Mouse (Mus musculus) midbrain, embryonic 15.5 days (tissue): ENCODE results near the gene Aspg. TPM values are rescaled to one million over a fixed set of nuclear protein-coding genes. Genes with fewer than 3 reads are reported as not detected.

Experiments
- ATAC-seq: fragments of 200-750 bp; cut with Nextera tagmentation; replicated peaks from 2 replicates; pipeline ENCODE4 v1.8.0; 2017; ENCODE audit warnings: moderate TSS enrichment
- H3K27ac ChIP-seq: fragments of 300-500 bp; sonication (generic); 2 replicates; pipeline ENCODE4 v1.5.1; 2015; ENCODE audit warnings: mild to moderate bottlenecking, inconsistent platforms
- H3K27me3 ChIP-seq: fragments of 300-500 bp; sonication (generic); replicated peaks from 2 replicates; pipeline ENCODE4 v1.6.1; 2015; ENCODE audit warnings: inconsistent platforms
- H3K36me3 ChIP-seq: fragments of 300-500 bp; sonication (generic); replicated peaks from 2 replicates; pipeline ENCODE4 v1.6.1; 2015; ENCODE audit warnings: inconsistent platforms
- H3K4me1 ChIP-seq: fragments of 300-500 bp; sonication (generic); 2 replicates; pipeline ENCODE4 v1.6.1; 2015; ENCODE audit warnings: inconsistent platforms
- H3K4me2 ChIP-seq: fragments of 300-500 bp; sonication (generic); 2 replicates; pipeline ENCODE4 v1.6.1; 2015; ENCODE audit warnings: inconsistent platforms, mild to moderate bottlenecking, moderate library complexity
- H3K4me3 ChIP-seq: fragments of 300-500 bp; sonication (generic); 2 replicates; pipeline ENCODE4 v1.5.1; 2015; ENCODE audit warnings: mild to moderate bottlenecking, inconsistent platforms
- H3K9ac ChIP-seq: fragments of 300-500 bp; sonication (generic); 2 replicates; pipeline ENCODE4 v1.6.1; 2015; ENCODE audit warnings: mild to moderate bottlenecking, inconsistent platforms
- H3K9me3 ChIP-seq: fragments of 300-500 bp; sonication (generic); 2 replicates; pipeline ENCODE4 v1.6.1; 2016; ENCODE audit warnings: inconsistent platforms
- WGBS: fragments of 180-500 bp; shearing (Covaris S2); methylation state at CpG from one replicate; pipeline ENCODE4 v1.1.7; 2015; ENCODE audit warnings: mixed read lengths; 5-methylcytosine and 5-hydroxymethylcytosine counted together
- polyA plus RNA-seq: library from polyadenylated mRNA; unstranded; fragments of >200 nt; fragmentation: Nextera tagmentation; extraction: Ambion mirVana; gene quantifications from 2 replicates; pipeline ENCODE4 v1.2.1, GENCODE M21; 2015

The Aspg gene
- 1.1 and 1.3 TPM in 2 replicates for polyA plus RNA-seq

DNA sequence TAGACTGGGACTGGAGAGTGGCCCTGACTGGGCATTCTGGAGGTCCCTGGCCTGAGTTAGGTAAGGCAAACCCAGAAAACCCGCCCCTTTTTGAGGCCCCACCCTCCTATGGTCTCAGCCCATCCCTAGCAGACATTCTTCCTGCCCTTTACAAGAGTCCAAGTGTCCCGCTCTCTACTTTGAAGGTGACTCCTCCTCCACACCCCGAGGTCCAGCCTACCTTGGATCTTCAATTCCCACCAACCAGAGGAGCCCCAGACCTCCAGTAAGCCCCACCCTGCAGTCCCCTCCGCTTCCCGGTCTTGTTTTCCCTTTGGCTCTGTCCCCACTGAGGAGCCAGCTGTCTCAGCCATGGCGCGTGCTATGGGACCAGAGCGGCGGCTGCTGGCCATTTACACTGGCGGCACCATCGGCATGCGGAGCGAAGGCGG is at the start of gene Aspg:
Gene Aspg (plus strand): TSS at position 139 of the 431 bp plus-strand sequence.
- no peak within 1 kb of the TSS for H3K4me3 ChIP-seq
- H3K9ac ChIP-seq, result no peak within 1 kb of the TSS
- no peaks in the 10 kb centered on the region for H3K27me3 ChIP-seq
- H3K36me3 ChIP-seq, result no peaks in the 10 kb centered on the region
- 4% methylated on average over 14 of the region's 14 CpGs for WGBS
- H3K9me3 ChIP-seq, result no peaks in the 10 kb centered on the region
- no peak within 1 kb of the TSS for H3K27ac ChIP-seq
- ATAC-seq, result no peak
- no peak within 1 kb of the TSS for H3K4me2 ChIP-seq
- 0 out of 2 replicates have a peak, but pooled peaks cover 3% of the 10 kb centered on the region for H3K4me1 ChIP-seq

DNA sequence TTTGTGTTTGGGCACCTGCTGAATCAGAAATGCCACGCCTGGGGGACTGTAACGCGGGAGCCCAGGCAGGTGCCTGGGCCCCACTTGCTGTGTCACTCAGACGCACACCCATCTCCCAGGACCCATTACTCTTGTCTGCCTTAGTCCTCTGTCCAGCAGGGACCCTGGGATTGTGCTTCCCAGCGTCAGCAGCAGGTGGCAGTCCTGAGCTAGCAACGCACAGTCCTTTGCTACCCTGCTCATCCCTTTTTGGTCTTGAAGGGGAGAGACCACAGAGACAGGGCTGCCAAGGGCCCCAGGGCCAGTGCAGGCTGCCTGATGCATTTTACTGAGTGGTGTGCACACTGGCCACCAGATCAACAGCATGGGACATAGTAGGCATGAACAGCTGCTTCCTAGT is 28.8 kb upstream of the Aspg start:
- H3K36me3 ChIP-seq, result no peaks in the 10 kb centered on the region
- H3K4me1 ChIP-seq, result no peaks in the 10 kb centered on the region
- no peaks in the 10 kb centered on the region for H3K9me3 ChIP-seq
- H3K27me3 ChIP-seq, result no peaks in the 10 kb centered on the region
- 6% methylated on average over 6 of the region's 6 CpGs for WGBS
- ATAC-seq, result 0 out of 2 replicates have a peak, but pooled peaks have one; percentile 30
- no peak overlapping the region for H3K4me2 ChIP-seq
- H3K4me3 ChIP-seq, result no peak overlapping the region
- H3K9ac ChIP-seq, result no peak overlapping the region
- H3K27ac ChIP-seq, result no peak overlapping the region

DNA sequence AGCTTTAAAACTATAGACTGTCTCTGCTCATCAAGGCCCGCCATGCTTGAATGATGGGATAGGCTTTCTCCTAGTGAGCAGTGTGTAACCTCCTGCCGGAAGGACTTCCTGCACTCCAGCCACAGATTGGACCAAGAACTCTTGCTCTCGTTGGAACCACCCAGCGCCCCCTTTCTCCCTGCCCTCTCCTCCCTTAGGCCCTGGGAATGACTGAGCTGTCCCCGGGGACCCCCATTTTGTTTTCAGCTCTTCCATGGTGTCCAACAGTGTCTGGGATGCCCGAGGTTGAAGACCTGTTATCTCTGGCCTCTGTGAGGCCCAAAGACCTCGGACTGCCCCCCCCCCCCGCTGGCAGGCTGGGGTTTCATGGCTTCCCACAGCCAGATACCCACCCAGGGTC is 26.6 kb upstream of the Aspg start:
- no peak for ATAC-seq
- H3K4me3 ChIP-seq, result no peak overlapping the region
- 76% methylated on average over 8 of the region's 8 CpGs for WGBS
- no peaks in the 10 kb centered on the region for H3K27me3 ChIP-seq
- no peak overlapping the region for H3K4me2 ChIP-seq
- no peaks in the 10 kb centered on the region for H3K9me3 ChIP-seq
- no peaks in the 10 kb centered on the region for H3K4me1 ChIP-seq
- no peaks in the 10 kb centered on the region for H3K36me3 ChIP-seq
- no peak overlapping the region for H3K9ac ChIP-seq
- no peak overlapping the region for H3K27ac ChIP-seq

DNA sequence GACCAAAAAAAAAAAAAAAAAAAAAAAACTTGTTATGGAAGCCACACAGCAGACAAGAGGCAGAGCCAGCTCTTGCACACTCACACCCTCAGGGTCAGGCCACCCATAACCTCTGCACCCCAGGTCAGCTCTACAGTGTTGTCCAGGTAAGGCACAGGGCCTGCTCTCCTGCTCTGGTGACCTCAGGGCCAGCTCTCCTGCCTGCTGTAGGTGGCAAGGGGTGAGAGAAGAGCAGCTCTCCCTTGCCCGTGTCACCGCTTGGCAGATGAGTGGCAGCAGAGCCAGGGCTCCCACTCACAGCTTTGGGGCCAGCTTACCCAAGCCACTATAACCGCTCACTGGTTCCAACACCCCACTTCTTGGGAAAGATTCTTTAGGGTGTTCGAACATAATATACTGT is 25.6 kb upstream of the Aspg start:
- no peaks in the 10 kb centered on the region for H3K27me3 ChIP-seq
- H3K36me3 ChIP-seq, result no peaks in the 10 kb centered on the region
- no peak for ATAC-seq
- 93% methylated on average over 4 of the region's 4 CpGs for WGBS
- H3K4me1 ChIP-seq, result no peaks in the 10 kb centered on the region
- no peak overlapping the region for H3K4me2 ChIP-seq
- H3K27ac ChIP-seq, result no peak overlapping the region
- H3K9me3 ChIP-seq, result no peaks in the 10 kb centered on the region
- H3K4me3 ChIP-seq, result no peak overlapping the region
- no peak overlapping the region for H3K9ac ChIP-seq

DNA sequence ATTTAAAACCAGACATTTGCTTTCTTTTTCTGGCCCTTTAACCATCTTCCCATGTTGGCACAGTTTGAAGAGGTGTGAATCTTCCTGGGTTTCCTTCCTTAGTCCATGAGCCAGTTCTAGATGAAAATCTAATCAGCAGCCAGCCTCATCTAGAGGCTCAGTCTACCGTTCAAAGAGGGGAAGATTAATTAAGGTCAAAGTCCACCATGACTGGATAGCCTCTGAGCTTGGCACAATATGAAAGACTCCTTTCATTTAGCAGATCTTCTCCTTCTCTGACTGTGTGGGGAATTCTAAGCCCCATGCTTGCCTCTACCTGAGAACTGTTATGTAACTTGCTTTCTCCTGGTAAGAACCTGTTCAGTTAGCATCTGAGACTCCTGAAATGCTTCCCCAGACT is 24.2 kb upstream of the Aspg start:
- Histone ChIP-seq H3K9me3 (no peaks in the 10 kb centered on the region), H3K4me1 (peaks cover 6% of the 10 kb centered on the region; the same call in 1 of the 2 replicates), H3K27me3 (no peaks in the 10 kb centered on the region), H3K4me2 (no peak overlapping the region), H3K9ac (no peak overlapping the region), H3K36me3 (no peaks in the 10 kb centered on the region), H3K4me3 (no peak overlapping the region), H3K27ac (no peak overlapping the region)
- ATAC-seq, result no peak
- 57% methylated on average over 1 of the region's 1 CpGs for WGBS

DNA sequence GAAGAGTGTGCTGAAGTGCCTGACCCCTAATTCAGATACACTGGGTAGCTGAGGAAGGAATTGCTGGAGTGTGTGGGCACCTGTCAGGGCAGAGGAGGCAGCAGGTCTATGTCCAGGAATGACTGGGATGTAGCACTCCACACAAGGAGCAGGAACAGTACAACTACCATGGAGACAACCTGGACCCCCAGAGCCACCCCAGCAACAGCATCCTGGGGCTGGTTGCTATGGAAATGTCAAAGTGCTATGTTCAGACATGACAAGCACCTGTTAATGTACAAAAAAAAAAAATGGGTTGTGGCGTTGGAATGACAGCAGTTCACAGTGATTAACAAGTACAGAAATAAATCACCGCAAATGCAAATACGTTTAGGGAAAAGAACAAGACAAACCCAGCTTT is 20.2 kb upstream of the Aspg start:
- Histone ChIP-seq H3K4me1 (peaks cover 6% of the 10 kb centered on the region; the same call in 1 of the 2 replicates), H3K4me3 (no peak overlapping the region), H3K4me2 (no peak overlapping the region), H3K9ac (no peak overlapping the region), H3K27me3 (no peaks in the 10 kb centered on the region), H3K36me3 (no peaks in the 10 kb centered on the region), H3K9me3 (no peaks in the 10 kb centered on the region), H3K27ac (no peak overlapping the region; the same call in 1 of the 2 replicates)
- WGBS, result 82% methylated on average over 3 of the region's 3 CpGs
- no peak for ATAC-seq

DNA sequence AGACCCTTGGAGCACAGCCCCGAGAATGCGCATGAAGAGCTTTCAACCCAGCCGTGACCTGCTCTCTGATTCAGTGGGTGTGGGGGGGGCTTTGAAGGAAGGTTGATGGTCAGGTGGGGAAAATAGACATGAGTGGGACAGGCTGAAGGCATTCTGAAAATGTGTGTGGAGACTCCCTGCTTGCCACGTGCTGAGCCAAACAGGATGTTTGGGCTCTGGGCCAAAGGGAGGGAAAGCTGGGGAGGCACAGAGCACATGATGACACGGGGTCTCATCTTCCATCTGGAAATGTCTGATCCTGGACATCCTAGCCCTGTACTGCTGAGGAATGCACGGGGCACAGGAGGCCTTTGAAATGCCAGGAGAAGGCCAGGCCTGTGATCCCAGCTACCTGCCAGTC is 19.8 kb upstream of the Aspg start:
- H3K4me3 ChIP-seq, result no peak overlapping the region
- H3K9me3 ChIP-seq, result no peaks in the 10 kb centered on the region
- ATAC-seq, result no peak
- peaks cover 6% of the 10 kb centered on the region; the same call in 1 of the 2 replicates for H3K4me1 ChIP-seq
- no peaks in the 10 kb centered on the region for H3K36me3 ChIP-seq
- H3K4me2 ChIP-seq, result no peak overlapping the region
- H3K27me3 ChIP-seq, result no peaks in the 10 kb centered on the region
- H3K27ac ChIP-seq, result no peak overlapping the region
- 72% methylated on average over 6 of the region's 6 CpGs for WGBS
- H3K9ac ChIP-seq, result no peak overlapping the region

DNA sequence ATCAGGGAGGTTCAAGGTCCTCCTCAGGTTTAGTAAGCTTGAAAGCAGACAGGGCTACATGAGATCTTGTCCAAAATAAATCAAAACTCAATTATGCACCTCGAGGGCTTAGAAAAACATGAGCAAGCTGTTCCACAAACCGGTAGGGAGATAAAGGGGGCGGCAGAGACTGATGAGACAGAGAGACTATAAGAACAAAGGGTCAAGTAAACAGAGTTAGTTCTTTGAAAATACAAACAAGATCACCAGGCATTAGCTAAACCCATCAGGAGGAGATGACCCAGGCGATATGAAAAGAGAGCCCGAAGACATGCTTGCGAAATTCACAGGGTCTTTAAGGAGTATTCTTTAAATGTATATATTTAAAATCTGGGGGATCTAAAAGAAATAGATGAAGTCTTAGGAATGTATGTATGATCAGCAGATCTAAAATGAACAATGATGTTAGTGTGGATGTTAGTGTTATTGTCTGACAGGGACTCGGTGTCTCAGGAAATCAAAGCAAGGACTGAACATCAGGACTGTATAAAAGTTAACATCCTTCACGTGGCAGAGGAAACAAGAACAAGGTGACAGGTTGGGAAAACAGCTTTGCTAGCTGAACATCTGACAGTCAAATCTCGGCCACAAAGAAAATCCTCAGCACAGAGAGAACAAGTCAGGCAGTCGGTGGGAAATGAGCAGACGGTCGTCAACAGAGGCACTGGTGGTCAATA is 17.7 kb upstream of the Aspg start:
- no peak overlapping the region for H3K9ac ChIP-seq
- no peak overlapping the region for H3K4me3 ChIP-seq
- H3K36me3 ChIP-seq, result no peaks in the 10 kb centered on the region
- H3K27me3 ChIP-seq, result no peaks in the 10 kb centered on the region
- WGBS, result 70% methylated on average over 12 of the region's 12 CpGs
- no peak for ATAC-seq
- H3K27ac ChIP-seq, result no peak overlapping the region
- no peak overlapping the region for H3K4me2 ChIP-seq
- peaks cover 6% of the 10 kb centered on the region; the same call in 1 of the 2 replicates for H3K4me1 ChIP-seq
- H3K9me3 ChIP-seq, result no peaks in the 10 kb centered on the region

DNA sequence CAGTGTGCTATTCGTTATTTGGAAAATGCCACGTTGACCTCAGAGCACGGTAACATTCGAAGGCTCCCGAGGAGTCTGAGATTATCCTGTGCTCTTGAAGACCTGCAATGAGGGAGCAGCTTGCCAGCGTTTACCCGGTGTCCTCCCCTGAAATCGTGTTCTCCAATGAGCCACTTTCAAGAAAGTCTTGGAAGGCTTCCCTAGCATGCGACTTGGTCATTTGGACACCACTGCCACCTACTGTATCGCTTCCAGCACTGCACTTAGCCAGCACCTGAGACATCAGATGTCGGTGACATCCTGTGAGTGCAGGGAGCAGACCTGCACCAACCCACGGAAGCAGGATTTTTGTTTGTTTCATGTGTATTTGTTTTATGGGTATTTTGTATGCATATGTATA is 15.4 kb upstream of the Aspg start:
- ATAC-seq, result no peak; the same call in 1 of the 2 replicates
- H3K36me3 ChIP-seq, result no peaks in the 10 kb centered on the region
- H3K4me1 ChIP-seq, result peaks cover 6% of the 10 kb centered on the region; the same call in 1 of the 2 replicates
- 7% methylated on average over 12 of the region's 12 CpGs for whole genome bisulfite sequencing
- no peak overlapping the region for H3K27ac ChIP-seq
- H3K9me3 ChIP-seq, result no peaks in the 10 kb centered on the region
- H3K9ac ChIP-seq, result no peak overlapping the region
- no peak overlapping the region for H3K4me3 ChIP-seq
- 0 out of 2 replicates have a peak overlapping the region, but pooled peaks have one; percentile 13 for H3K4me2 ChIP-seq
- no peaks in the 10 kb centered on the region for H3K27me3 ChIP-seq

DNA sequence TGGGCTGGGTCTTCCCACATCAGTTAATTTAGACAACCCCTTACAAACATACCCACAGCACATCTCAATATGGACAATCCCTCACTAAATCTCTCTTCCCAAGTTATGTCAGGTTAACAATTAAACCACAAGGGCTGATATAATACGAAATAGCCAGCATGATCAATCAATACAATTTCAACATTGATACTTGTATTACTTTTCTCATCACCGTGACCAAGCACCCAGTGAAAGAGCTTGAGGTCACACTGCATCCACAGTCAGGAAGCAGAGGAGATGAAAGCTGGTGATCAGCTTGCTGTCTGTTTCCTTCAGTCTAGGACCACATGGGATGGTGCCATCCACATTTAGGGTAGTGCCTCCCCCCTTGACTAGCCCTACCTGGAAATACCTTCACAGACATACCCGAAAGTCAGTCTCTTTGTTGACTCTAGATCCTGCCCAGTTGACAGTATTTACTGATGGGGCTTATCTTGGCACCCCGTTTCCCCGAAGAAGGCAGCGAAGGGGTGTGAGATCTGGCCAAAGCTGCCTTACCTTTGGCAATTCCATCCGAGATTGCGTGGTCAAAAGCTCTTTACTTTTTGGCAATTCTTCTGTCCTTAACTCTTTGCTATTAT is 12.1 kb upstream of the Aspg start:
- Histone ChIP-seq H3K4me1 (no peaks in the 10 kb centered on the region), H3K36me3 (no peaks in the 10 kb centered on the region), H3K27me3 (no peaks in the 10 kb centered on the region), H3K4me3 (no peak overlapping the region), H3K4me2 (no peak overlapping the region), H3K27ac (no peak overlapping the region), H3K9me3 (no peaks in the 10 kb centered on the region), H3K9ac (no peak overlapping the region)
- no peak for ATAC-seq
- 85% methylated on average over 8 of the region's 8 CpGs for WGBS

DNA sequence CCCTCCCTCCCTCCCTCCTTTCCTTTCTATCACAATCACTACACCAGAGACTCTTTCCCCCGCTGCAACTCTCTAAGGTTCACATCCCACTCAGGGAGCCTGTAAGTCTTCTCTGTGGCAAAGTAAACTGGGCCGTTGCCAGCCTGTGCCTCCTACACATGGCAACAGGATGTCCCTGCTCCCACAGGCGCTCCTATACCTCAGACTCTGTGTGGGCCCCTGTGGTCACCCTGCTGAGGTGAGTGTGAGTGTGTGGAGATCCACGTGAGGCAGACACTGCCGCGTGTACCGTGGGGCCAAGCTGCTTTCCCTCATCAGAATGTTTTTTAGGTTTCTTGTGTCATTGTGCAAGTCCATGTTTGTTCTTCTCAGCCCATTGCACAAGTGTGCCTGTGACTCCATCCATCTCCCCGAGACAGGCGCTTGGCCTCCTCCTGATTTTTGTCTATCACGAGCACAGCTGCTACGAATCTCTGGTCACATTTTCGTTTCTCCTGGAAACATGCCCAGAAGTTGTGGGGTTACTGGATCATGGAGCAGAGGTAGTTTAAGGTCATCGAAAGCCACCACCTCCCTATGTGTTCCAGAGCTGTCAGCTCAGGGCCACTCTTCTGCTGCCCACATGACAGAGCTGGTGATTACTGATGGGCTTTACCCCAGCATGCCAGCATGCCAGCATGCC is 10.3 kb upstream of the Aspg start:
- no peak overlapping the region for H3K4me2 ChIP-seq
- H3K9me3 ChIP-seq, result no peaks in the 10 kb centered on the region
- no peaks in the 10 kb centered on the region for H3K36me3 ChIP-seq
- H3K4me1 ChIP-seq, result no peaks in the 10 kb centered on the region
- no peak for ATAC-seq
- no peak overlapping the region for H3K9ac ChIP-seq
- H3K27ac ChIP-seq, result no peak overlapping the region
- no peak overlapping the region for H3K4me3 ChIP-seq
- H3K27me3 ChIP-seq, result no peaks in the 10 kb centered on the region
- WGBS, result 81% methylated on average over 13 of the region's 13 CpGs

DNA sequence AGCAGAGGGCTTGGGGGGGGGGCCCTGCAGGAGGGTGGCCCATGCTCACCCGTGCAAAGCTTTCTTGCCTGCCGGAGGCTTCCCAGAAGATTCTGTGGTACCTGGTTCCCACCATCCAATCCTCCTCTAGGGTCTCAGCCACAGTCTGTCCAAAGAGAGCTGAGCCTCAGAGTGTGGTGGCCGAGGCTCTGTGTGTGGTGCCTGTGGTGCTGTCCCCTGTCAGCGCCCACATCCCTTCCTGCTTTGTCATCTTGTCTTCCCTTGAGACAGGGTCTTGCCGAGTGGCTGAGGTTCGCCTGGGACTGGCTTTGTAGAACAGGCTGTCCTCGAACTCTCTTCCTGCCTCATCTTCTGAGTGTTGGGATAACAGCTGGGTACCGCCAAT is 9.8 kb upstream of the Aspg start:
- no peak for ATAC-seq
- no peak overlapping the region for H3K9ac ChIP-seq

More for the DNA sequence above, 9.8 kb upstream of the Aspg start:
- Histone ChIP-seq H3K4me3 (no peak overlapping the region), H3K4me1 (no peaks in the 10 kb centered on the region), H3K4me2 (no peak overlapping the region), H3K27ac (no peak overlapping the region), H3K27me3 (no peaks in the 10 kb centered on the region), H3K9me3 (no peaks in the 10 kb centered on the region), H3K36me3 (no peaks in the 10 kb centered on the region)
- WGBS, result 78% methylated on average over 8 of the region's 8 CpGs
